Mouse (Mus musculus): ENCODE measurements at regions not wholly inside any gene's neighbourhood (a gene's known extent, or its start where the extent isn't known, plus 50 kb on each side); places are given as distances from the start of the nearest gene placed in this dataset.

DNA sequence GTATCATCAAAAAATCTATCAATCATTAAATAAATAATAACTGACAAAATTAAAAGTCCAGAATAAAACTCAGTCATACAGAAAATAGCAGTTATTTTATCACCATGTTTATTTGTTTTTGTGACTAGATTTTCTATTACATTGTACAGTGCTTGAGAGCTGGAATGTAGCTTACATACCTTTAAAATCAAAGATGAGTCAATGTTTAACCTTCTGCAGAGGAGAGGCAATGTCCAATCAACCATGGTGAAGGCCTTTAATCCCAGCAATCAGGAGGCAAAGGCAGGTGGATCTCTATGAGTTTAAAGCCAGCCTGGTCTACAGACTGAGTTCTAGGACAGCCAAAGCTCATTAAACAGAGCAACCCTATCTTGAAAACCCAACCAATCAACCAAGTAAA lies 131.1 kb downstream of the Gm9733 start:
- DNase-seq (ENCODE audit: low spot score), result no peak

- no peak for DNase-seq (ENCODE audit: low spot score)
Measured at GRCm38 (mm10) chr3:15202760-15203159, 129.3 kb downstream of the Gm9733 start.

GRCm38 (mm10) chr3:15205266-15206229 lies 126.6 kb downstream of the Gm9733 start:
- DNase-seq (ENCODE audit: low spot score), result no peak

- DNase-seq (ENCODE audit: low spot score), result no peak
Measured at GRCm38 (mm10) chr3:15212357-15212756, 119.7 kb downstream of the Gm9733 start.

- DNase-seq (ENCODE audit: low spot score), result no peak
Measured at GRCm38 (mm10) chr3:15217591-15217990, 114.5 kb downstream of the Gm9733 start.

- no peak for DNase-seq (ENCODE audit: low spot score)
Measured at GRCm38 (mm10) chr3:15219275-15219674, 112.8 kb downstream of the Gm9733 start.

DNA sequence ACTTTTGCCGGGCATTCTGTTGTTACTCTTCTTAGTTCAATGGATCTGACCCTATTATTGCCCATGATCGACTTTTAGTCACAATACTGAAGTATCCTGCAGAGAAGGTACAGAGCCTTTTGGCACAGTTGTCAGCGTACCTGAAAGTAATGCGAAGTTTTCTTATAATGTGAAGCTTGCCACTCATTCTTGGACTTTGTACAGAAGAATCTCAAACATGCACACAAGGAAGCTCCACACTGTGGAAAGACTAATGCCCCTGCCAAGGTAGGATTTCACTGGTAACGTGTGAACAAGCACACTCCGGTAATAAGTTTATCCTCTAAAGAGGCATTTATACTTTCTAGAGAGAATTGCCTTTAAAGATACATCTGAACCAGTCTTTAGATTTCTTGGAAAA lies 108.8 kb downstream of the Gm9733 start:
- no peak for DNase-seq (ENCODE audit: low spot score)

- no peak for DNase-seq (ENCODE audit: low spot score)
Measured at GRCm38 (mm10) chr3:15224452-15224851, 107.7 kb downstream of the Gm9733 start.

DNA sequence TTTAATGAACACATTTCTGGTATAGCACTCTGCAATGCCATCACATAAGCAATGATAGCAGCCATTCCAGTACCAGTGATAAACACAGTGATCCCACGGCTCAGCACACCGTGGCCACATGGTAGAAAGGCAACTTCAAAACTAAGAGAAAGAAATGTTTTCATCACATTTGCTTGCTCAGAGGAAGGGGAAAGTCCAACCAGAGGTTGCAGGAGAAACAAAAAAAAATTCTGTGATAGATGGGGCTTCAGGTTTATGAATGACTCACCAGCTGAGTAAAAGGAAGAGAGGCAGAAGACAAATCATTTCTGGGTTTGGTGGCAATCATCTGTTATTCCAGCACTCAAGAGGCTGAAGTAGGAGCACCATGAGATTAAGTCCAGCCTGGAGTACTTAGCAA lies 103.5 kb downstream of the Gm9733 start:
- DNase-seq (ENCODE audit: low spot score), result no peak

DNA sequence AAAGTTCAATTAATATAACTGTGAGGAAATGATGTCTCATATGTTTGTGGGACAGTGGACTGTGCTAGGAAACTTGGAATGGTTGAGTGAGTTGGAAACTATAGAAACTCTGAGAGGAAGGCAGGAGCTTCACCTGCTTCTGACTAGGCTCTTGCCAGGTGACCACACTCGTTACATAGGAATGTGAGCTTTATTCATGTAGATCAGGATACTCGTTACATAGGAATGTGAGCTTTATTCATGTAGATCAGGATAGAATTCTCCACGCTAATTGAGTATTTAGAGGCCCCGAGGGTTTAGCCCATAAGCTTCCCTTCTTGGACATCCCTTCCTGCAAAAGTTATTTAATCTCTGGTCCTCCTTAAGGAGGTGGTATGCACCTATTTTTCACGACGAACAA lies 101.9 kb downstream of the Gm9733 start:
- no peak for DNase-seq (ENCODE audit: low spot score)

- DNase-seq (ENCODE audit: low spot score), result no peak
Measured at GRCm38 (mm10) chr3:15231433-15231832, 100.7 kb downstream of the Gm9733 start.

DNA sequence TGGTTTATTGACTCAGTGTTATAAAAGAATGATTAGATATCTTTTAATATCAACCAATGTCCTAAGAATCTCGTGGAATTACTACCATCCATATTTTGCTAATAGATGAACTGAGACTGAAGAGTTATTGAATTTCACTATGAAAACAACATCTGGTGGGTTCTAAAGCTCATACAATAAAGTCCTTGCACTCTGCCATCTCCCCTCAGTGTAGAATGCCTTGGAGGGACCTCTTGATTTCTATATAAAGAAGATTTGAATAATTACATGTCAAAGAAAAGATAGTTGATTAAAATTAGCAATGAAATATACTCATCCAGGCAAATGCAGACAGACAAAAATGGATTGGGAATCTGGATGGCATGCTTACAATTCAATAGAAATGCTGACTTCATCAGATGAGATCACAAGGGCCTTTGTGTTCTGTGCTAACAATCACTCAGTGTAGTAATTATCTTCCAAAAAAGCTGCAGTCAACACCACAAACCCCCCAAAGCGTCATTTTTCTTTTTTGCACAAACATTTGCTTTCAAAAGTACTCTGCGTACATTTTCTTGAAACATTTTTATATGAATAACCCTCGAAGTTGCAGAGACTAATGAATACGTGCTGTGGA lies 94.2 kb downstream of the Gm9733 start:
- no peak for DNase-seq (ENCODE audit: low spot score)

GRCm38 (mm10) chr3:15242388-15242787 lies 89.7 kb downstream of the Gm9733 start:
- no peak for DNase-seq (ENCODE audit: low spot score)

GRCm38 (mm10) chr3:15243584-15243983 lies 88.5 kb downstream of the Gm9733 start:
- no peak for DNase-seq (ENCODE audit: low spot score)

- DNase-seq (ENCODE audit: low spot score), result no peak
Measured at GRCm38 (mm10) chr3:15244999-15245398, 87.1 kb downstream of the Gm9733 start.
